Mouse (Mus musculus): Measurements from ENCODE around the gene 4930512M02Rik. TPM values are rescaled to one million over a fixed set of nuclear protein-coding genes. Genes with fewer than 3 reads are reported as not detected.
"Not testable (repeated sequence)": the region's sequence is repeated elsewhere in the genome, so short reads cannot be mapped to it uniquely, and the experiment has no call there.

4930512M02Rik gene
- not detected in 2 replicates for total RNA-seq (2021)
- long read RNA-seq: 0 reads

GRCm38 (mm10) chr11:11627735-11628134, at the start of gene 4930512M02Rik:
Gene 4930512M02Rik (minus strand): TSS chr11:11627835.
- not testable (repeated sequence) for DNase-seq

DNA sequence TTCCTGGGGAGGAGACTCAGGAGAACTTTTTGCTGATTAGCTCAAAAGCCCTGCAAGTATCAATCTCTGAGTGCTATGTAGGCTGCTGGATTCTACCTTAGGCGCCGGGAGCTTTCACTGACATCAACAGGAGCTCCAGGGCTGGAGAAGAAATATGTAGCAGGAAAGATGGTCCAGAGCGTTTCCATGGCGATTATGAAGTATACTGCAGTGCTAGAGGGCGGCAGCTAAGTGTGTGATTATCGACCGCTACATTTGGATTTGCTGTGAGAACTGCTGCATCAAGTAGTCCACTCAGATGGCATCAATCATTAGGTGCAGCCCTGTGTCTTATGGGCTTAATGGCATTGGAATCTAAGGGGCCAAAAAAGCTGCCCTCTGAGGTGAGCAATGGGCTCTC, 49.5 kb upstream of the 4930512M02Rik start:
- DNase-seq: no peak

DNA sequence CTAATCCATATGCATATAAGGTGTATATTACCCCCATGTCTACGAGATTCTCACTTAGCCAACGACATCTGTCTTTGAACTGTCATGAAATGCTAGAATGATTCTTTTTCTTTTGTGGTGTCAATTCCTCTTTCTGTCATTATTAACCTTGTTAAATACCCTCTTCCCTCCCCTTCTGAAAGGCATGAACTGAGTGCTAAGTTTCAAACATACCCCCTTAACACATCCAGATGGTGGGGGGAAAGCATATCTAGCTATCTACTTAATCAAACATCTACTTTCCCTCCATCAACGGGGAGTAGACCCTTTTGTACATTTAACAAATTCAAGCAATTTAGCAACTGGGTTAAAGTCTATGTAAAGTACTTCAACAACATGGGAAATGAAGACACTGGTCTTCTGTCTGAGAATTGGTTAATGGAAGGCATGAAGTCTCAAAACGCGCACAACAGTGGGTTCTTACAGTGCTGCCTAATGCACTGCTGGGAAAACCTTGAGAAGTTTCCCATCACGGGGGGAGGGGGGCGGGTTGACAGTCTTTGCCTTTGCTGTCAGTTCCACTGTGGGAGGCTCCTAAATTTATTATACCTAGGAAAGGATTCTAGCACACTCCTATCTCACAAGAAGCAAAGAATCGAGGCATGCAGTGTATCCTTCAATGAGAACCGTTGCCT, 48.6 kb upstream of the 4930512M02Rik start:
- DNase-seq: no peak

DNA sequence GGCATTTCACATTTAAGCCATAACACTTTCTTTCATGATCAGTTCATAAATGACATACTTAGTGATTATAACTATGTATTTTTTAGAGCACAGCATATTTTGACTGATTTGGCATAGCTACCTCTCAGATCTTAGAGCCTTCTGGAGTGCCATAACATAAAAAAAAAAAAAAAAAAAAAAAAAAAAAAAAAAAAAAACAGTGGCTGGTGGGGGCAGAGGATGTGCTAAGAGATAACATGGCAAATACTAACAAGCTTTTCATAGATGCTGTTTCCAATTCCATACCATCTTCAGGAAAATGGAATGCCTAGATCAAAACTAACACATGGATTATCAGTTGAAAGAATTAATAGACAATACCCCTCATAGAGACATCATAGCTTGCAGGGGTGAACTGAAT, 47.4 kb upstream of the 4930512M02Rik start:
- no peak for DNase-seq

DNA sequence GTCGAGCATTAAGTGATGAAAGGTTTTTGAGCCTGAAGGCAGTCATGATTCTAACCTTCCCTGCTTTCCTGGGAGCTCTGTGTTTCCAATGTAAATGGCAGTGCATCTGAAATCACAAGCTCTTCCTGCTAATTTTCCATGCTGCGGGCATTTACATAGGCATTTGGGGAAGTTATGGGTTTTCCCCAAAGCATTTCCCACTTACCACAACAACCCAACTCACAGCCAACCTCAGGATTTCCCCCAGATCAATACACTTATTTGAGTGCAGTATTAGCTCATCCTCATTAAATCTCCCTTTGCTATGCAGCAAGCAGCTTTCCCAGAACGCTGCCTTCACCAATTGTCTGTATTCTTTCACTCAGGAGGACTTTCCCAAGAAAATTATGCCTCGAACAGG, 45.3 kb upstream of the 4930512M02Rik start:
- no peak for DNase-seq

- no peak for DNase-seq
These were observed 40.3 kb upstream of the 4930512M02Rik start for GRCm38 (mm10) chr11:11667922-11668290.

- DNase-seq: no peak
These were observed 39.8 kb upstream of the 4930512M02Rik start for GRCm38 (mm10) chr11:11667254-11667921.

DNA sequence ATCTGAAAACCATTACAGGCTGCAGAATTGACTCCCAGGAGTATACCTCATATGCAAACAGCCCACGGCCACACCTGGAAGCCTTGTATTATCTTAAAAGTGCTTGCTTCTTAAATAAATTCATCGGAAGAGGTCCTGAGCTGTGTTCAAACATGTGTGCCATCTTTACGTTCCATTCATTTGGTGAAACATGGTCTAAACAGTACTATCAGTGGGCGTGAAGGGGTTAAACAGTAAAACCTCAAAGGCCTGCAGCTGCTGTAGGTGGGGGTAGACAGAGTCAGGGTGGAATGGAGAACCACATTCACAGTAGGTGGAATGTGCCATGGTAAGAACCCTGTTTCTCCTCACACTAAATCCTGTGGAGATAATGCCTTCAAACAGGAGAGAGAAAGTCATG, 33.0 kb upstream of the 4930512M02Rik start:
- DNase-seq: no peak

- DNase-seq: no peak
These were observed 31.2 kb upstream of the 4930512M02Rik start for GRCm38 (mm10) chr11:11658834-11659233.

GRCm38 (mm10) chr11:11657634-11658033, 30.0 kb upstream of the 4930512M02Rik start:
- DNase-seq: no peak

DNA sequence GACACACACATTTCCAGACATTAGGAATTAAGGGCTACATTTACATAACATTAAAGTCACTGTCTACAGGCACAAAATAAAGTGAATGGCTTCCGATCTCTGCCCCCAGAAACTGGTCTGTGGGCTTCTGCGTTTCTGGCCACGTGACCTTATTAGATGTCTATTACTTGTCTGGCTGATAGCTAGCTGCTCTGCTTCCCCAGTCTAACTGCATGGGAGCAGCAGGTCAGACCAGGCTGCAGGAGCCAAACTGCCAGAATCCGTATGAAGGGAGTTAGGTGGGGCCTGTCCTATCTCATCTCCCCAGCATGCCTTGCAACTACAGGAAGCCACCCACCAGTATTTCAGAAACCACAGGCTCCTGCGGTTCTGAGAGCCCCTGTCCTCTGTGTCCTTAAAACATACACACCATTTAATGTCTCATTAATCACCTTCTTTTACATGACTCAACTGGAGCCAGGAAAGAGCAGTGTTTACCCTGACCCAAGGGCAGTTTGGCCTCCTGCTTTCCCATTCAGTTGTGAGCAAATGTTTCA, 29.4 kb upstream of the 4930512M02Rik start:
- DNase-seq: no peak

- DNase-seq: no peak
These were observed 28.8 kb upstream of the 4930512M02Rik start for GRCm38 (mm10) chr11:11656388-11656787.

GRCm38 (mm10) chr11:11644303-11644702, 16.7 kb upstream of the 4930512M02Rik start:
- no peak for DNase-seq

DNA sequence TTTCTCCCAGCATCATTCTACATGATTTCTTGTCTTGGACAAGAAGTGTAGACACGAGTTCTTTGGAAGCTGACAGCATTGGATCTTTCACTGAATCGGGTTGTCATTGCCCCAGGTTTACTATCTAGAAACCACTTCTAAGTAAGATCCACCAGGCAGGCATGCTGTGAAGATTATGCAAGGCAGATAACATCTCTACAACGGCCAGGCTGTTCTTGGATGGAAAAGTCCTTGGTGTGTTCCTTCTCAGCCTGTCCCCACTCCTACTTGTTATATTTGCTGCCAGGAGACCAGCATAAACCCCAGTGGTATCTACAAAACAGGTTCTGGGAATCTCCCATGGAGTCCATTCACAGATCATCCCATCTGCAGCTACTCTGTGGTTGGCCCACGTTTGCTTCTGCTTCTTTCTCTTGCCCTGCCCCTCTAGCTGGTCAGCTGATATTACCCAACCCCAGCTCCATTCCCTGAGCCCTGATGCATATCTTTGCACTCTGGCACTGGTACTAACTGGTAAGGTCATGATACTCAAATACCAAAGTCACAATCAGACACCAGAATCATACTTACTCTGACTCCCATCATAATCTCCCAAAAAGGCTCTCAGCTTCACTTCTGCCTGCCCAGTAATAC, 3.4 kb downstream of the 4930512M02Rik start:
- DNase-seq: no peak

- DNase-seq: no peak
These were observed 18.4 kb downstream of the 4930512M02Rik start for GRCm38 (mm10) chr11:11609243-11609642.

GRCm38 (mm10) chr11:11587327-11587726, 40.3 kb downstream of the 4930512M02Rik start:
- DNase-seq: no peak

DNA sequence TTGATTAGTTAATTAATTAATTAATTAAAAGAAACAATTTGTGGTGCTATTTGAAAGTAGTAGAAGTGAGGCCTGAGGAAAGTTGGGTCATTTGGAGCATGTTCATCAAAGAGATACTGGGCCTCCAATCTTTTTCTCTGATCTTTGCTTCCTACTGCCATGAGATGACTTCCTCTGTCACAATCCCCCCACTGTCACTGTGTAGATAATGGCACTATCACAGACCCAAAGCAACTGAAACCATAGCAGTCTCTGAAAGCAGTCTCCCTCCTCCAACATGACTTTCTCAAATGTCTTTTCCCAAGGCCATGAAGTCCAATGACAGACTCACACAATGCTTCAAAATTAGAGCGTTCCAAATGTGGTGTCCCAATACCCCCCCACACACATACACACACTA, 41.2 kb downstream of the 4930512M02Rik start:
- no peak for DNase-seq

GRCm38 (mm10) chr11:11573691-11574090, 53.9 kb downstream of the 4930512M02Rik start:
- no peak for DNase-seq

DNA sequence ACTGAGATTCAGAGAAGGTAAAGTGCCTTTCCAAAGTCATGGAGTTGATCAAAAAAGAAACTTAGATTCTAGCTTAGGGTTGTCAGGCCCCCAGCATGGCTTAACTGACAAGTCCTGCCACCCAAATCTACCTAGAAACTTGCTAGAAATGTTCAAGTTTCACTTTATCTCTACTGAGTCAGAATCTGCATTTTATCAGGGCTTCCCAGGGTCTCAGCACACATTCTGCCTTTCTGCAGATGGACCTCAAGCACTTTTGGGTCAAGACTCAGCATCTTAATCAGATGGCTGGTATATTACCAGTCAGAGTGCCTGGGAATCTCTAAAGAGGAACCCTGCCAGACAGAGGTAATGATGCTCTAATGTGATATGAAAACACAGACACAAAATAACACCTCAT, 56.9 kb downstream of the 4930512M02Rik start:
- no peak for DNase-seq

DNA sequence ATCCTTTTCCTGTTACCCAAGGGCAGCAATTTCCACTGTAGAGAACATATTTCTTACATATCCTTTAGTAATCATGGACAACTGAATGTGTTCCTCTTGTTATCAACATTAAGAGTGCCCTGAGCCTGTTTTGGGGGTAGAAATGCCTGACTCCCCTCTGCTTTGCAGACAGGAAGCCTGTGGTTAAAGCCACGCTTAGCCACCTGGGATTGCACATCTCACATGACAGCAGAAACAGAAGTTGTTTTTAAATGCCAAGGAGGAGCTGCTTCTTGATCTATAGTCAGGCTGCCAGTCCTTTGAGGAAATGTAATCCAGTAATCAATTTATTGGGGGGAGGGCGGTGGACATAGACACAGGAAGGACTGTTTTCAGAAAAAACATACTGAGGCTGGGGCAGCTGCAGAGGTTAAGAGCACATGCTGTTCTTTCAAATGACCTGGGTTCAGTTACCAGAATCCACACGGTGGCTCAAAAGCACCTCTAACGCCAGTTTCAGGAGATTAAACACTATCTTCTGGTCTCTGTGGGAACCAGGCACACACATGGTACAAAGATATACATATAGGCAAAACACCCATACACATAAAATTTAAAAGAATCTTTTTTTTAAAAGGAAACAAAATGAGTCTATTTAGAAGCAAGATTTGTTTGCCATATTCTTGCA, 58.0 kb downstream of the 4930512M02Rik start:
- no peak for DNase-seq

GRCm38 (mm10) chr11:11568033-11568432, 59.6 kb downstream of the 4930512M02Rik start:
- no peak for DNase-seq

GRCm38 (mm10) chr11:11565146-11565820, 62.4 kb downstream of the 4930512M02Rik start:
- no peak for DNase-seq

Measured in adrenal gland, postnatal 25 days (tissue).